Mouse (Mus musculus) heart, embryonic 12.5 days (tissue): Measurements from ENCODE around the gene Gm47995. TPM values are rescaled to one million over a fixed set of nuclear protein-coding genes. Genes with fewer than 3 reads are reported as not detected.

Source experiments
- ATAC-seq: fragments of 200-750 bp; cut with Nextera tagmentation; 2 replicates; pipeline ENCODE4 v1.8.0; 2017; ENCODE audit warnings: moderate TSS enrichment, moderate library complexity; ENCODE audit not compliant: insufficient number of reproducible peaks, low FRiP score
- H3K27ac ChIP-seq: fragments of 300-500 bp; sonication (generic); 2 replicates; pipeline ENCODE4 v1.5.1; 2016; ENCODE audit warnings: mild to moderate bottlenecking, moderate library complexity; ENCODE audit not compliant: poor library complexity, severe bottlenecking
- H3K27me3 ChIP-seq: fragments of 300-500 bp; sonication (generic); replicated peaks from 2 replicates; pipeline ENCODE4 v1.6.1; 2016; ENCODE audit warnings: mild to moderate bottlenecking, moderate library complexity
- H3K36me3 ChIP-seq: fragments of 300-500 bp; sonication (generic); 2 replicates; pipeline ENCODE4 v1.6.1; 2016; ENCODE audit warnings: mild to moderate bottlenecking, moderate library complexity
- H3K4me1 ChIP-seq: fragments of 300-500 bp; sonication (generic); replicated peaks from 2 replicates; pipeline ENCODE4 v1.6.1; 2016; ENCODE audit warnings: mild to moderate bottlenecking
- H3K4me2 ChIP-seq: fragments of 300-500 bp; sonication (generic); 2 replicates; pipeline ENCODE4 v1.6.1; 2016; ENCODE audit warnings: mild to moderate bottlenecking, moderate library complexity
- H3K4me3 ChIP-seq: fragments of 300-500 bp; sonication (generic); 2 replicates; pipeline ENCODE4 v1.5.1; 2016; ENCODE audit warnings: mild to moderate bottlenecking
- H3K9ac ChIP-seq: fragments of 300-500 bp; sonication (generic); 2 replicates; pipeline ENCODE4 v1.6.1; 2016; ENCODE audit warnings: mild to moderate bottlenecking, moderate library complexity
- H3K9me3 ChIP-seq: fragments of 300-500 bp; sonication (generic); replicated peaks from 2 replicates; pipeline ENCODE4 v1.6.1; 2016; ENCODE audit warnings: mild to moderate bottlenecking, moderate library complexity
- WGBS: fragments of 180-500 bp; shearing (Covaris S2); methylation state at CpG from one replicate; pipeline ENCODE4 v1.1.7; 2016; 5-methylcytosine and 5-hydroxymethylcytosine counted together
- polyA plus RNA-seq: library from polyadenylated mRNA; unstranded; fragments of >200 nt; fragmentation: Nextera tagmentation; extraction: Ambion mirVana; gene quantifications from 2 replicates; pipeline ENCODE4 v1.2.1, GENCODE M21; 2016

Gene Gm47995
- polyA plus RNA-seq, 1 experiment from 2014 or later: 0.45 TPM

DNA sequence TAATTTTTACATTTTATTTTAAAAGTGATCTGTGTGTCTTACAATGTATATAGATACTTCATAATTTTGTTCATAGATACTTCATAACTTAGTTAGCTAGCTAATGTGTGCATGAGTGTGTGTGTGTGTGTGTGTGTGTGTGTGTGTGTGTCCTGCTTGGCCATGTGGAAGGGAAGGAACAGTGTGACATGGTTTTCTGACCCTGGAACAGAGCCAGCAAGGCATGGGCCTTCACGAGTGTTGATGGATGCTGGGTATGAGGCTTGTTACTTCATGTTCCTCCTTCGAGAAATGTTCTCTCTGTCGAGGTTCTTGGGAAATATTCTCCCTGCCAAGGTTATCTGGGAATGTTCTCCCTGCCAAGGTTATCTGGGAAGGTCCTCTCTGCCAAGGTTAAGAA, 35.5 kb downstream of the Gm47995 start:
- H3K4me3 ChIP-seq: no peak overlapping the region
- no peak overlapping the region for H3K27ac ChIP-seq
- 61% methylated on average over 3 of the region's 3 CpGs for WGBS
- H3K9ac ChIP-seq: no peak overlapping the region
- H3K9me3 ChIP-seq: no peaks in the 10 kb centered on the region
- H3K4me1 ChIP-seq: peaks cover 13% of the 10 kb centered on the region
- H3K4me2 ChIP-seq: no peak overlapping the region
- no peaks in the 10 kb centered on the region for H3K27me3 ChIP-seq
- no peaks in the 10 kb centered on the region for H3K36me3 ChIP-seq
- ATAC-seq: no peak

DNA sequence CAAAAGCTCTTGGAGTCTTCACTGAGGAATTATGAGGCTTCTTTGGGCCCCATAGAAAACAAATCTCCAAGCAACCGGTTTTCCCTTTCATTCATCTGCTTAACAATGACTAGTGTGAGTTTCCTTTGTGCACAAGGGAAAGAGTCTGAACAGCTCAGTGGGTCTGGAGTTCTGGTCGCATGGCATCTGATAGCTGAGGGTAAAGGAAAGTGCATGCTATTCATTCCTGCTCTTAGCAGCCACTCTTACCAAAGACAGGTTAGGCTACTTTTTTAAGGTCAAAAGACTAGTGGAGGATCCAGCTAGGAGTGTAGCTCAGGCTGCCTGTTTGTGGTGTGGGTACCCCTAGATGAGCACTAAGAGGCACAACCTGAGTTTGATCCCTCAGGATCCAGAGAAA, 37.3 kb downstream of the Gm47995 start:
- peaks cover 5% of the 10 kb centered on the region; the same call in 1 of the 2 replicates for H3K9me3 ChIP-seq
- 33% methylated on average over 2 of the region's 2 CpGs for WGBS
- H3K4me3 ChIP-seq: no peak overlapping the region
- H3K27me3 ChIP-seq: no peaks in the 10 kb centered on the region
- no peaks in the 10 kb centered on the region for H3K36me3 ChIP-seq
- H3K9ac ChIP-seq: no peak overlapping the region
- no peak overlapping the region for H3K4me2 ChIP-seq
- peaks cover 13% of the 10 kb centered on the region for H3K4me1 ChIP-seq
- no peak for ATAC-seq
- H3K27ac ChIP-seq: no peak overlapping the region

- WGBS: 57% methylated on average over 13 of the region's 13 CpGs
- H3K27ac ChIP-seq: peak overlapping the region; percentile 74
- no peak overlapping the region for H3K9ac ChIP-seq
- no peaks in the 10 kb centered on the region for H3K36me3 ChIP-seq
- peaks cover 13% of the 10 kb centered on the region for H3K4me1 ChIP-seq
- ATAC-seq: peak; percentile 79
- no peaks in the 10 kb centered on the region for H3K27me3 ChIP-seq
- H3K4me2 ChIP-seq: no peak overlapping the region
- H3K9me3 ChIP-seq: peaks cover 7% of the 10 kb centered on the region; the same call in 1 of the 2 replicates
- no peak overlapping the region for H3K4me3 ChIP-seq
These were observed 38.1 kb downstream of the Gm47995 start for GRCm38 (mm10) chr1:151236141-151236930.

GRCm38 (mm10) chr1:151237780-151238179, 39.5 kb downstream of the Gm47995 start:
- no peak overlapping the region for H3K27ac ChIP-seq
- H3K36me3 ChIP-seq: no peaks in the 10 kb centered on the region
- peaks cover 13% of the 10 kb centered on the region for H3K4me1 ChIP-seq
- no peak for ATAC-seq
- H3K4me2 ChIP-seq: no peak overlapping the region
- H3K9ac ChIP-seq: no peak overlapping the region
- WGBS: 60% methylated on average over 3 of the region's 3 CpGs
- no peaks in the 10 kb centered on the region for H3K27me3 ChIP-seq
- H3K4me3 ChIP-seq: no peak overlapping the region
- peaks cover 7% of the 10 kb centered on the region; the same call in 1 of the 2 replicates for H3K9me3 ChIP-seq

- H3K4me2 ChIP-seq: no peak overlapping the region
- peaks cover 7% of the 10 kb centered on the region; the same call in 1 of the 2 replicates for H3K9me3 ChIP-seq
- 84% methylated on average over 4 of the region's 4 CpGs for WGBS
These were observed 45.1 kb downstream of the Gm47995 start for GRCm38 (mm10) chr1:151243332-151243731.

DNA sequence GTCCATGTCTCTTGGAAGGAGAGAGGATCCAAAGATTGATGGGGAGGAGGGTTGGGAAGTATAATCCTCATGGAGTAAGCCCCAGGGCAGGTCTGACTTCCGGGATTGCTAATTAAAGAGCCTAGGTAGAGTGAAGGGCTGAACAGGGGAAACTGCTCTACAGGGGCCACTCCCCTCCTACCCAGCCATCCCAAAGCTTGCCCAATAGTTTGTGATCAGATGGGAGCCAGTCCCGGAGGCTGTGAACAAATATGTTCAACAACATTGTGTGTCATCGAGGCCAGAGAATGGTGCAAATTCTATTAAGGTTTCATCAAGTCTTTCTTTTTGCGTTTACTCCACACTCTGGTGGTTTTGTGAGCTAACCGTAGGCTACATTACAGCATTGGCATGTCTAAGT, 45.8 kb downstream of the Gm47995 start:
- WGBS: 84% methylated on average over 5 of the region's 5 CpGs
- H3K27ac ChIP-seq: no peak overlapping the region
- no peak overlapping the region for H3K4me2 ChIP-seq
- no peak for ATAC-seq
- H3K9ac ChIP-seq: no peak overlapping the region
- no peak overlapping the region for H3K4me3 ChIP-seq
- H3K36me3 ChIP-seq: no peaks in the 10 kb centered on the region
- H3K9me3 ChIP-seq: peaks cover 7% of the 10 kb centered on the region; the same call in 1 of the 2 replicates
- H3K4me1 ChIP-seq: no peaks in the 10 kb centered on the region
- no peaks in the 10 kb centered on the region for H3K27me3 ChIP-seq

More at GRCm38 (mm10) chr1:151243332-151243731, 45.1 kb downstream of the Gm47995 start:
- Histone ChIP-seq H3K27me3 (no peaks in the 10 kb centered on the region), H3K27ac (no peak overlapping the region), H3K4me3 (no peak overlapping the region), H3K4me1 (no peaks in the 10 kb centered on the region), H3K9ac (no peak overlapping the region), H3K36me3 (no peaks in the 10 kb centered on the region)
- no peak for ATAC-seq

DNA sequence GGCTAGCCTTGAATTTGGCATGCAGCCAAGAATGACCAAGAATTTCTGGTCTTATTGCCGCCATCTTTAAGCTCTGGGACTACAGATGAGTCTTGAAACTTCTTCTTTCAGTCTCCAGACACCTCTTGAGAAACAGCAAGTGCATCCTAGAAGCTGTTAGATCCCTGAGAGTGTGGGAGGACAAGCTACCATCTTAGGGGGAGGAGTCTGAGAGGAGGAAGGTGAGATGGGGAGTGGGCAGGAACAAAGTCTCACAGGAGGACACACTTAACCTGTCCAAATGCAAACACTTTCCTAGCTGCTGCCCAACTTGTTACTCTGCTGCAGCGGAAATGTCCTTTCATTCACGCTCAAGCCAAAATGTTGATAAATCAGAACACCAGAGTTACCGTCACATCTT, 46.5 kb downstream of the Gm47995 start:
- peaks cover 7% of the 10 kb centered on the region; the same call in 1 of the 2 replicates for H3K9me3 ChIP-seq
- ATAC-seq: no peak
- 82% methylated on average over 4 of the region's 4 CpGs for WGBS
- H3K27ac ChIP-seq: no peak overlapping the region
- H3K9ac ChIP-seq: no peak overlapping the region
- H3K4me1 ChIP-seq: no peaks in the 10 kb centered on the region
- H3K4me3 ChIP-seq: no peak overlapping the region
- no peaks in the 10 kb centered on the region for H3K36me3 ChIP-seq
- no peaks in the 10 kb centered on the region for H3K27me3 ChIP-seq
- no peak overlapping the region for H3K4me2 ChIP-seq

- Histone ChIP-seq H3K36me3 (no peaks in the 10 kb centered on the region), H3K4me2 (no peak overlapping the region), H3K4me3 (no peak overlapping the region), H3K27me3 (no peaks in the 10 kb centered on the region), H3K9ac (no peak overlapping the region), H3K27ac (no peak overlapping the region), H3K9me3 (peaks cover 7% of the 10 kb centered on the region; the same call in 1 of the 2 replicates), H3K4me1 (no peaks in the 10 kb centered on the region)
- 83% methylated on average over 10 of the region's 10 CpGs for WGBS
- ATAC-seq: no peak
These were observed 46.9 kb downstream of the Gm47995 start for GRCm38 (mm10) chr1:151245165-151245564.

DNA sequence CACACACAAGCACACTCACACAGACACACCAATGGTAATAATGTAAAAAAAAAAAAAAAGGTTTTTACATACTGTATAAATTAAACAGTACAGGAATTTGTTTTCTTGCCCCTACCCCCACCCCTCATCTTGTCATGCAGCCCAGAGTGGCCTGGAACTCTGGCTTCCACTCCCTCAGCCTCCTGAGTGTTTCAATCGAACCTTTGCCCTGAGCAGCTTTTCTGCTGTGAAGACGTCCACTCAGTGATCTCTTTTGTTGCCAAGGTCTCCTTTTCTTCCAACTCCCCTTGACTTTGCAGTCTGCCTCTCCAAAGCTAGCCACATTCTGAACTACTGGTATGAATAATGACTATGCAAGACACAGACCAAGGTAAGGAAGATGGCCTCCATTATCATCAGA, 47.6 kb downstream of the Gm47995 start:
- 68% methylated on average over 2 of the region's 2 CpGs for WGBS
- no peak overlapping the region for H3K4me3 ChIP-seq
- no peaks in the 10 kb centered on the region for H3K36me3 ChIP-seq
- H3K4me2 ChIP-seq: no peak overlapping the region
- H3K9me3 ChIP-seq: no peaks in the 10 kb centered on the region
- H3K9ac ChIP-seq: no peak overlapping the region
- no peaks in the 10 kb centered on the region for H3K4me1 ChIP-seq
- no peaks in the 10 kb centered on the region for H3K27me3 ChIP-seq
- no peak for ATAC-seq
- H3K27ac ChIP-seq: no peak overlapping the region

Other genes with a start within 250 kb of the Gm47995 start
- gene Hmcn1, start 205.0 kb upstream of the Gm47995 start, polyA plus RNA-seq: 20.9 and 23.7 TPM in 2 replicates
- gene Gm47985, start 15.9 kb upstream of the Gm47995 start, polyA plus RNA-seq: 2.9 and 3.1 TPM in 2 replicates
- 0.28 and 0.89 TPM in 2 replicates for gene Gm8947, start 6.1 kb upstream of the Gm47995 start, polyA plus RNA-seq
- gene 3110040M04Rik, start 5.7 kb downstream of the Gm47995 start, polyA plus RNA-seq: 0.36 and 0.55 TPM in 2 replicates
- 0.32 TPM in 1 of 2 replicates, not detected in the other for gene Gm47996, start 11.7 kb downstream of the Gm47995 start, polyA plus RNA-seq
- gene Ivns1abp, start 146.0 kb downstream of the Gm47995 start, polyA plus RNA-seq: 297 and 319 TPM in 2 replicates
- gene Swt1, start 230.0 kb downstream of the Gm47995 start, polyA plus RNA-seq: 25.7 and 26.4 TPM in 2 replicates
- gene Trmt1l, start 230.1 kb downstream of the Gm47995 start, polyA plus RNA-seq: 43.7 and 48.2 TPM in 2 replicates